Mouse (Mus musculus) myocyte (in vitro differentiated cells): Measurements from ENCODE around the gene Dcaf11.

Source experiments
- CEBPB ChIP-seq: IDR thresholded peaks from 2 replicates; pipeline ENCODE4 v1.6.1; 2011; ENCODE audit warnings: mild to moderate bottlenecking, moderate library complexity; ENCODE audit not compliant: poor library complexity, insufficient read depth, severe bottlenecking
- E2F4 ChIP-seq: IDR thresholded peaks from one replicate; pipeline ENCODE4 v1.6.1; 2011; ENCODE audit warnings: mild to moderate bottlenecking, control low read depth, moderate library complexity; ENCODE audit not compliant: insufficient read depth
- MAX ChIP-seq: IDR thresholded peaks from one replicate; pipeline ENCODE4 v1.6.1; 2011; ENCODE audit warnings: low read depth, mild to moderate bottlenecking, control low read depth
- MYOD1 ChIP-seq, 3 experiments: IDR thresholded peaks; one replicate each; pipeline ENCODE4 v1.6.1; 2011; ENCODE audit warnings: control low read depth in 2 of 3, low read depth in 2 of 3, mild to moderate bottlenecking in 2 of 3, moderate library complexity in 1 of 3; ENCODE audit not compliant: insufficient read length in 2 of 3, control insufficient read depth in 1 of 3
- MYOG ChIP-seq, 3 experiments: IDR thresholded peaks; one replicate each; pipeline ENCODE4 v1.6.1; 2011; ENCODE audit warnings: control low read depth in 2 of 3, low read depth in 2 of 3, mild to moderate bottlenecking in 2 of 3; ENCODE audit not compliant: insufficient read length in 2 of 3, control insufficient read depth in 1 of 3, insufficient read depth in 1 of 3
- POLR2A ChIP-seq: IDR thresholded peaks from one replicate; pipeline ENCODE4 v1.6.1; 2011; ENCODE audit warnings: low read depth, mild to moderate bottlenecking, control low read depth, moderate library complexity; ENCODE audit not compliant: insufficient read length
- POLR2AphosphoS2 ChIP-seq: IDR thresholded peaks from one replicate; pipeline ENCODE4 v1.6.1; 2011; ENCODE audit warnings: low read depth, control low read depth; ENCODE audit not compliant: insufficient read length
- REST ChIP-seq: IDR thresholded peaks from one replicate; pipeline ENCODE4 v1.6.1; 2011; ENCODE audit warnings: mild to moderate bottlenecking, control low read depth, moderate library complexity; ENCODE audit not compliant: insufficient read depth, insufficient read length
- SRF ChIP-seq: IDR thresholded peaks from one replicate; pipeline ENCODE4 v1.6.1; 2011; ENCODE audit warnings: low read depth; ENCODE audit not compliant: control insufficient read depth, insufficient read length
- TCF3 ChIP-seq: IDR thresholded peaks from one replicate; pipeline ENCODE4 v1.6.1; 2011; ENCODE audit warnings: low read depth, control low read depth; ENCODE audit not compliant: insufficient read length
- USF1 ChIP-seq: IDR thresholded peaks from one replicate; pipeline ENCODE4 v1.6.1; 2011; ENCODE audit warnings: low read depth, mild to moderate bottlenecking, control low read depth, moderate library complexity

GRCm38 (mm10) chr14:55513927-55514326 is 45.9 kb upstream of the Dcaf11 start:
- TF ChIP-seq TCF3 (no peak), MAX (no peak), POLR2AphosphoS2 (no peak), SRF (no peak), REST (no peak), MYOD1 (IDR thresholded peaks at IDR 0.05; ENCODE audit: control insufficient read depth in 1 of 3, insufficient read length in 2 of 3, low read depth in 2 of 3) (no peak), USF1 (no peak), POLR2A (no peak), MYOG (IDR thresholded peaks at IDR 0.05; ENCODE audit: control insufficient read depth in 1 of 3, insufficient read depth in 1 of 3, insufficient read length in 2 of 3, low read depth in 2 of 3) (no peak), E2F4 (no peak), CEBPB (no peak)
